Mouse (Mus musculus) cerebellum, adult 2 months (tissue): ENCODE measurements around the gene Nfyb.

Source experiments
- CTCF ChIP-seq: fragments of 200-500 bp; IDR thresholded peaks from 2 replicates; pipeline ENCODE4 v1.5.1; 2011; ENCODE audit warnings: low read depth, mild to moderate bottlenecking, control low read depth, low read length, moderate library complexity, borderline replicate concordance; ENCODE audit not compliant: insufficient read depth
- POLR2A ChIP-seq: fragments of 200-500 bp; IDR thresholded peaks from 2 replicates; pipeline ENCODE4 v1.6.1; 2011; ENCODE audit warnings: low read length, control low read depth, borderline replicate concordance; ENCODE audit not compliant: insufficient read depth

- TF ChIP-seq POLR2A (no peak), CTCF (no peak)
These were observed 41.2 kb upstream of the Nfyb start for GRCm38 (mm10) chr10:82805111-82805510.
